Mouse (Mus musculus) liver, embryonic 14.5 days (tissue): Measurements from ENCODE around the gene Prss54.
A peak's percentile ranks its signal among the peaks of the same experiment; 100 is the strongest.

ENCODE experiments used
- CTCF ChIP-seq: IDR thresholded peaks from 2 replicates; pipeline ENCODE4 v1.5.1; 2016; ENCODE audit warnings: antibody characterized with exemption, low read depth, control low read depth
- EP300 ChIP-seq: IDR thresholded peaks from 2 replicates; pipeline ENCODE4 v1.6.1; 2016; ENCODE audit warnings: antibody characterized with exemption, low read depth

GRCm38 (mm10) chr8:95601306-95601705, 25.2 kb upstream of the Prss54 start:
- 0 out of 2 replicates have a peak, but pooled peaks have one; percentile 23 for TF ChIP-seq CTCF
- TF ChIP-seq EP300 = no peak
